Comparison of ENCODE assay signal across 21 mouse cellular contexts in genomic region chr15:78761112-78761511, GRCm38 (mm10). TPM values are rescaled to one million over a fixed set of nuclear protein-coding genes. Genes with fewer than 3 reads are reported as not detected.
"Had no signal": no experiment of that assay in that cellular context is flagged by ENCODE, and none has a peak within 500 bp of the region (broad histone marks: within the 10 kb centered on the region; RNA-seq: fewer than 3 reads in every experiment).

No protein-coding gene starts in this region.

- H3K4me2 ChIP-seq: liver, embryonic 13.5 days; midbrain, embryonic 11.5 days; midbrain, embryonic 15.5 days; neural tube, embryonic 13.5 days; stomach, embryonic 15.5 days had no signal

- ATAC-seq: midbrain, embryonic 15.5 days had no signal

- H3K9me3 ChIP-seq: liver, embryonic 13.5 days; midbrain, embryonic 15.5 days; neural tube, embryonic 13.5 days; stomach, embryonic 15.5 days had no signal

- H3K4me1 ChIP-seq: stomach, embryonic 15.5 days had no signal

- H3K9ac ChIP-seq: liver, embryonic 13.5 days; midbrain, embryonic 15.5 days; neural tube, embryonic 13.5 days; stomach, embryonic 15.5 days had no signal

- DNase-seq: kidney, adult 9 months; kidney, postnatal 14 days; kidney, postnatal 4 days; liver, embryonic 13.5 days; lung, adult 2 months; lung, postnatal 14 days; lung, postnatal 4 days; retina, postnatal 1 day; right cerebral cortex, postnatal 25 days; spleen, adult 18-20 months; thymus, adult 2 months; thymus, postnatal 14 days; thymus, postnatal 4 days had no signal

- H3K4me3 ChIP-seq: liver, embryonic 13.5 days; midbrain, embryonic 15.5 days; myocyte; neural tube, embryonic 13.5 days; stomach, embryonic 15.5 days had no signal

- H3K27me3 ChIP-seq: liver, embryonic 13.5 days; midbrain, embryonic 15.5 days; neural tube, embryonic 13.5 days; stomach, embryonic 15.5 days had no signal

- H3K27ac ChIP-seq: liver, embryonic 13.5 days; midbrain, embryonic 15.5 days; neural tube, embryonic 13.5 days; stomach, embryonic 15.5 days had no signal

- H3K36me3 ChIP-seq: liver, embryonic 13.5 days; midbrain, embryonic 15.5 days; neural tube, embryonic 13.5 days; stomach, embryonic 15.5 days had no signal

RNA-seq across cellular contexts. Expression of gene Elfn2, which starts 42.5 kb away (rescaled TPM):
- polyA plus RNA-seq: limb, embryonic 11.5 days; liver, adult 2 months; liver, embryonic 16.5 days had no signal
